Mouse (Mus musculus): ENCODE data around the gene Syna. TPM values are rescaled to one million over a fixed set of nuclear protein-coding genes. Genes with fewer than 3 reads are reported as not detected.

The Syna gene
- total RNA-seq (2023; ENCODE audit: inconsistent age), result 0.26 to 0.51 TPM (median 0.42 TPM) in 3 of 4 replicates, not detected in the other

GRCm38 (mm10) chr5:134560071-134560449, at the start of gene Syna:
TSS of gene Syna (minus strand) at chr5:134560171.

GRCm38 (mm10) chr5:134581146-134581545, 21.2 kb upstream of the Syna start, which contains the start of gene Rfc2:
TSS of gene Rfc2 (plus strand) at chr5:134581366.

GRCm38 (mm10) chr5:134552110-134552972, 7.6 kb downstream of the Syna start, which contains the start of gene Clip2:
TSS of gene Clip2 (minus strand) at chr5:134552434.

Other genes starting within 250 kb of the Syna start
- 75.4 to 85.8 TPM (median 79.9 TPM) in 4 replicates for gene Gtf2i, start 245.4 kb downstream of the Syna start, total RNA-seq (2023; ENCODE audit: inconsistent age)
- 1.7 to 3.7 TPM (median 1.9 TPM) in 4 replicates for gene Gtf2ird1, start 103.5 kb downstream of the Syna start, total RNA-seq (2023; ENCODE audit: inconsistent age)
- 5.7 to 6.5 TPM (median 6.3 TPM) in 4 replicates for gene Clip2, start 7.7 kb downstream of the Syna start, total RNA-seq (2023; ENCODE audit: inconsistent age)
- gene Rfc2, start 21.2 kb upstream of the Syna start, total RNA-seq (2023; ENCODE audit: inconsistent age), result 121 to 140 TPM (median 131 TPM) in 4 replicates
- 240 to 285 TPM (median 252 TPM) in 4 replicates for gene Lat2, start 54.9 kb upstream of the Syna start, total RNA-seq (2023; ENCODE audit: inconsistent age)
- 267 to 276 TPM (median 274 TPM) in 4 replicates for gene Eif4h, start 79.3 kb upstream of the Syna start, total RNA-seq (2023; ENCODE audit: inconsistent age)
- gene Limk1, start 128.4 kb upstream of the Syna start, total RNA-seq (2023; ENCODE audit: inconsistent age), result 13.5 to 18.0 TPM (median 16.9 TPM) in 4 replicates
- gene Eln, start 187.2 kb upstream of the Syna start, total RNA-seq (2023; ENCODE audit: inconsistent age), result not detected in 4 replicates

Data from B cell, adult (primary cell).